8 mouse cellular contexts compared by ENCODE assay signal in genomic region chr2:27027618-27028436, GRCm38 (mm10). TPM values are rescaled to one million over a fixed set of nuclear protein-coding genes. Genes with fewer than 3 reads are reported as not detected.
DNase-seq lines count a peak whose midpoint lies in the region; ATAC-seq and TF ChIP-seq lines count a peak whose summit lies in the region.

Slc2a6 (minus strand) TSS chr2:27027998.

- H3K27ac ChIP-seq in forebrain, embryonic 14.5 days (ENCODE audit: low read depth, low read length), result no peak within 1 kb of the TSS
- H3K27ac ChIP-seq in liver, postnatal 0 days (ENCODE audit: low read depth), result peak within 1 kb of the TSS; percentile 40; the same call in 1 of the 2 replicates
- peak within 1 kb of the TSS; percentile 61; the same call in 1 of the 2 replicates for H3K27ac ChIP-seq in neural tube, embryonic 13.5 days (replicated peaks)

- ATAC-seq in cerebellum, adult (ENCODE audit: insufficient number of reproducible peaks, low FRiP score, low TSS enrichment), result peak; percentile 95
- ATAC-seq in forebrain, embryonic 14.5 days, result peak; percentile 100
- ATAC-seq in liver, postnatal 0 days, result peak; percentile 87
- peak; percentile 99 for ATAC-seq in neural tube, embryonic 13.5 days (ENCODE audit: low read depth)

- TF ChIP-seq EP300 in liver, postnatal 0 days (IDR thresholded peaks at IDR 0.05; ENCODE audit: low read depth), result no peak

- no peaks in the 10 kb centered on the region for H3K36me3 ChIP-seq in E14TG2a.4 (ENCODE audit: insufficient read depth, low read length)
- H3K36me3 ChIP-seq in forebrain, embryonic 14.5 days (ENCODE audit: control insufficient read depth, insufficient read depth, low read length), result no peaks in the 10 kb centered on the region
- H3K36me3 ChIP-seq in liver, postnatal 0 days (replicated peaks; ENCODE audit: insufficient read depth, low read length), result no peaks in the 10 kb centered on the region
- no peaks in the 10 kb centered on the region for H3K36me3 ChIP-seq in neural tube, embryonic 13.5 days

- peak within 1 kb of the TSS; percentile 57 for H3K4me3 ChIP-seq in E14TG2a.4 (replicated peaks; ENCODE audit: low read length)
- H3K4me3 ChIP-seq in forebrain, embryonic 14.5 days (ENCODE audit: low read depth, low read length), result peak within 1 kb of the TSS; percentile 27
- peak within 1 kb of the TSS; percentile 11; the same call in 1 of the 2 replicates for H3K4me3 ChIP-seq in liver, postnatal 0 days (ENCODE audit: low read depth, low read length)
- peak within 1 kb of the TSS; percentile 41 for H3K4me3 ChIP-seq in neural tube, embryonic 13.5 days

- no peaks in the 10 kb centered on the region for H3K9me3 ChIP-seq in E14TG2a.4 (ENCODE audit: low read length)
- no peaks in the 10 kb centered on the region for H3K9me3 ChIP-seq in forebrain, embryonic 14.5 days (replicated peaks; ENCODE audit: control insufficient read depth, low read length)
- H3K9me3 ChIP-seq in liver, postnatal 0 days (ENCODE audit: low read length), result no peaks in the 10 kb centered on the region
- H3K9me3 ChIP-seq in neural tube, embryonic 13.5 days, result no peaks in the 10 kb centered on the region

- intact Hi-C loops in heart, postnatal 14 days (cut with DNase I), result loop anchor here (5.0 kb wide), 1 partner anchor 121 kb away; no protein-coding TSS in a partner anchor

- WGBS in forebrain, embryonic 14.5 days, result 3% methylated on average over 38 of the region's 38 CpGs
- 3% methylated on average over 38 of the region's 38 CpGs for WGBS in large intestine, adult 2 months
- 4% methylated on average over 38 of the region's 38 CpGs for WGBS in liver, postnatal 0 days (ENCODE audit: insufficient replicate concordance)
- WGBS in neural tube, embryonic 13.5 days, result 3% methylated on average over 38 of the region's 38 CpGs

- H3K9ac ChIP-seq in forebrain, embryonic 14.5 days (ENCODE audit: low read length), result peak within 1 kb of the TSS; percentile 57
- H3K9ac ChIP-seq in liver, postnatal 0 days (replicated peaks), result no peak within 1 kb of the TSS
- H3K9ac ChIP-seq in neural tube, embryonic 13.5 days, result peak within 1 kb of the TSS; percentile 72

- H3K4me2 ChIP-seq in forebrain, embryonic 14.5 days (ENCODE audit: low read length), result peak within 1 kb of the TSS; percentile 63
- peak within 1 kb of the TSS; percentile 61 for H3K4me2 ChIP-seq in liver, postnatal 0 days (ENCODE audit: low read depth, low read length)
- peak within 1 kb of the TSS; percentile 60 for H3K4me2 ChIP-seq in neural tube, embryonic 13.5 days

- DNase-seq in forebrain, embryonic 14.5 days (ENCODE audit: low spot score), result peak; percentile 95
- peak; percentile 85 for DNase-seq in heart, postnatal 14 days
- peak; percentile 66 for DNase-seq in large intestine, adult 2 months (ENCODE audit: low read depth, low spot score)
- DNase-seq in liver, postnatal 0 days, result peak; percentile 85
- DNase-seq in telencephalon, adult 2 months (ENCODE audit: low read depth, low spot score), result peak; percentile 90

- H3K4me1 ChIP-seq in E14TG2a.4 (replicated peaks; ENCODE audit: low read depth, low read length), result peaks cover 17% of the 10 kb centered on the region
- no peaks in the 10 kb centered on the region for H3K4me1 ChIP-seq in forebrain, embryonic 14.5 days (ENCODE audit: control insufficient read depth, insufficient read depth, low read length)
- H3K4me1 ChIP-seq in liver, postnatal 0 days (ENCODE audit: insufficient read depth), result peaks cover 21% of the 10 kb centered on the region
- peaks cover 22% of the 10 kb centered on the region for H3K4me1 ChIP-seq in neural tube, embryonic 13.5 days (replicated peaks)

- TF ChIP-seq CTCF in E14TG2a.4 (conservative IDR thresholded peaks at IDR 0.05; ENCODE audit: low read length), result no peak
- no peak for TF ChIP-seq CTCF in liver, postnatal 0 days (IDR thresholded peaks at IDR 0.05; ENCODE audit: low read depth)

- H3K27me3 ChIP-seq in E14TG2a.4 (ENCODE audit: insufficient read depth, low read length), result peaks cover 62% of the 10 kb centered on the region
- no peaks in the 10 kb centered on the region for H3K27me3 ChIP-seq in forebrain, embryonic 14.5 days (replicated peaks; ENCODE audit: control insufficient read depth, insufficient read depth, low read length)
- no peaks in the 10 kb centered on the region for H3K27me3 ChIP-seq in liver, postnatal 0 days (ENCODE audit: insufficient read depth, low read length)
- H3K27me3 ChIP-seq in neural tube, embryonic 13.5 days, result peaks cover 17% of the 10 kb centered on the region

RNA-seq across cellular contexts. Expression of gene Slc2a6, which starts in this region (rescaled TPM):
- 3.4 TPM in 2 replicates for polyA plus RNA-seq in forebrain, embryonic 14.5 days (2014; fragmentation: Nextera tagmentation; extraction: Ambion mirVana)
- under 1 TPM; 0.41 TPM for total RNA-seq in heart, postnatal 14 days (2021)
- 5.2 and 6.0 TPM in 2 replicates for polyA plus RNA-seq in large intestine, adult 2 months (2012; rRNA removed)
- polyA plus RNA-seq in liver, postnatal 0 days (2015; fragmentation: Nextera tagmentation; extraction: Ambion mirVana), result 0.31 and 0.47 TPM in 2 replicates
- polyA plus RNA-seq in neural tube, embryonic 13.5 days (2015; fragmentation: Nextera tagmentation; extraction: Ambion mirVana), result 8.3 and 9.3 TPM in 2 replicates

Comparison
In these comparisons a context has a peak if more than half of its experiments do, and no peak if none do; other contexts are left out.
1. Peak in DNase-seq in heart, postnatal 14 days; RNA of the gene not detected or under 1 TPM.
2. Peak in DNase-seq, ATAC-seq, H3K4me3 ChIP-seq, H3K27ac ChIP-seq and H3K4me2 ChIP-seq in liver, postnatal 0 days; RNA of the gene not detected or under 1 TPM.